Mouse (Mus musculus) left cerebral cortex, adult 9 months (tissue): ENCODE data around the gene Olfr78.

Source experiments
- DNase-seq, 2 experiments: peaks; one replicate each; pipeline ENCODE4 v3.0.0; 2022; ENCODE audit warnings: low spot score in 2 of 2

Olfr78 gene

DNA sequence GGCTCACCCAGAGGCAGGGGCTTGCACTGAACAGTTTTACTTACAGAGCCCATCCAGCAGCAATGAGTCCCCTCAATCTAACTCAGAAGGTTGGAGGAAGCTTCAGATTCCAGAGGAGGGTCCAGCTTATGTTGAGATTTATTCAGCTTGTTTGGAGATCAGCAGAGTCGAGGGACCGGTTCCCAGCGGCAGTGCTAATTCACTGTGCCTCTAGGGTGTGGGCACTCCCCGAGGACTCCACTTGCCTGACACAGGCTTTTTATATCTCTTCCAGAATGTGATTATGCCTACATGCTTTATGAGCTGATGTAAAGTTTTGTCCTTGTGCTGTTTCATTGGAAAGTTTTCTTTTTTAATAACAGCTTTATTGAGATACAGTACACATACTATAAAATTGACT, at the start of gene Olfr78, which contains the start of gene Olfr560:
Olfr78 (minus strand) TSS at position 206 of the 400 bp plus-strand sequence.
Olfr560 (minus strand) TSS at position 101 of the 400 bp plus-strand sequence.
- no peak for DNase-seq

DNA sequence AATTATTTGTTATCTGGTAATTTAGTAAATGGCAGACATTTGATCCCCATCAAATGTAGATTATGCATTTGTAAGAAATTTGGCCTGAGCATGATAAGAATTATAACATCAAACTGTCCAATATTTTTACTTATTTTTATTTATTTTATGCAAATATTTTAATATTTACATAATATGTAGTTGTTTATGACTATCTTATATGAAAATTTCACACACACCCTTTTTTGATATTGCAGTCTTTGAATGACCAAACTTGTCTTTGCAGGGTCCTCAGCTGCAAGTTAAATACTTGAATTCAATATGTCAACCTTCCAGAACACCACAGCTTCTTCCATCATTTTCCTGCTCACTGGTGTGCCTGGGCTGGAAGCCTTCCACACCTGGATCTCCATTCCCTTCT, 43.9 kb upstream of the Olfr78 start, which contains the start of gene Olfr564:
Olfr564 (plus strand) TSS at position 301 of the 400 bp plus-strand sequence.
- DNase-seq = no peak

DNA sequence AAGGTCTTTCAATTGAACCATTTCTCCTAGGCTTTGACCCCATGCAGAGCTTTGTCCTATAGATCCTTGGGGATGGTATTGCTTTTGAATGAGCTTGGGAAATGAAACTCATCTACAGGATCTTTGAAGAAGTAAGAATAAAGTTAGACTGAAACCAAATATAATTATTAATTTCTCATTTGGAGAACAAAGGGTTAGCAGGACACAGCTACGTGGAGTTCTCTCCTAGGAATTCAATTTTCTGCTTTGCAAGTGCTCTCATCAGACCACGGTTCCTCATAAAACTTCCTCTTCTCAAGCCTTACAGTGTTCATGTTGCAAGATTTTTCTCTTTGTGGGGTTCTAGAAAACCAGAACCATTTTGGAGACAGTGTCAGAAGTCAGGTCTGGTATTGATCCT, 11.7 kb upstream of the Olfr78 start, which contains the start of gene Olfr561:
Olfr561 (plus strand) TSS at position 301 of the 400 bp plus-strand sequence.
- no peak for DNase-seq

DNA sequence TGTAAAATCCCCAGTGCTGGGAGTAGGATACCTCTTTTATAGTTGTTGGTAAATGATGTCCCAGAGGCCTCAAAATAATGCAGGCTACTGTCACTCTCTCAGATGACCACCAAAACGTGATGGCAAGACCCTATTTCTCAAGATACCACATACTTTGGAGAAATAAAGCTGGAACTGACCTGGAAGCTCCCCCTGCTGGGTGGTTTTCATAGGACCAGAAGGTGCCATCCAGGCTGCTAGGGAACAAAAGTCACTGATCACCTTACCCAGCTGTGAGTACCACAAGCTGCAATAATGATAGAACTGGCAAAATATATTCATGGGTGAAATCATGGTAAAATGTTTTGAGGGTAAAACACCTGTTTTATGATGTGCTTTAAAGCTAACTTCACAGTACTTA, 7.2 kb downstream of the Olfr78 start:
- DNase-seq = no peak

DNA sequence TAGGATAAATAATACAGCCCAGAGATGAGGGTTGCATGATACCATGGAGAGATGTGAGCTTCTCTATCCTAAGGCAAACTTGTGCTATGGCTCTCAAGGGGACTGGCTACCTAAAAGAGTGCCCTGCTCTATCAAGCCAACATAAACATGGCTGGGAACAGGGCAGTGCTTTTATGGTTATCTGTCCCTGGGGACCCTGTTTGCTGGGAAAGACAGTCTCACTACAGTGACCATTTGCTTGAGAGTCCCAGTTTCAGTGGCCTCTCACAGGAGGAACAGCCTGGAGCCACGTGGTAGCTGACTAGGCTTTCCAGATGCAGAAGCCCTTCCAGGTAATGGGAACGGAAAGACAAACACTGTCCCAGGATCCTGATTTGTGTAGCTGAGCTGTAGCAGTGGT, 21.6 kb downstream of the Olfr78 start:
- DNase-seq = no peak

DNA sequence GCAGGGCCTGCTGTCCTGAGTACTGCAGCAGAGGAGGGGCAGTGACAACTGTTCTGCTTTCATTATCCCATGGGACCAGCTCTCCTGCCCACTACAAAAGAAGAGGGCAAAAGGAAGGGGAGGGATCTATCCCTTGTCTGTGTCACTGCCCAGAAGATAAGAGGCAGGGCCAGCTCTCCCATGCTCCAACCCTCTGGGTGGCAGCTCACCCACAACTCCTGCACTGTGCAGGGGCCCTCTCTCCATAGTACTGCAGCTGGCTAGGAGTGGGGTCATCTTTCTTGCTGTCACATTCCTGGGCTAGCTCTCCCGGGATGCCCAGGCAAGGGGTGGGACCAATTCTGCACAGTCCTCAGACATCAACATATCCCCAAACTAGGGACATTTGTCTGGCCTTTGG, 25.5 kb downstream of the Olfr78 start:
- DNase-seq = no peak

DNA sequence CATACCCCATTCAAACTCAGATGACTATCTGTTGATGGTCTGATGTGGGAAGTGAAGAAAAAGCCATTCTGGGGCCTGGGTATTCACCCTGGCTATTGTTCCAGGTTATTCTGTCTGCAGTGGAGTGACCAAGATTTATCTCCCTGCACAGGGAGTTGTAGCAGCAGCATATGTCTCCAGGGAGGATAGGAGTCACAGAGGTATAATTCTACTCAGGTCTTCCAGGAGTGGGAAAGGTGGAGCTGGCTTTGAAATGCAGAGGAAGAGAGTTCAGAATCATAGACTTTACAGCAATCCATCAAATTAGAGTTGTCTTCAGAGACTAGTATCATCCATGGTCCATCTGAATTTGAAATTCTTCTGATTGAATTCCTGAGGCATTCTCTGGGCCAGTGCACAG, 31.9 kb downstream of the Olfr78 start, which contains the start of gene Olfr559:
Olfr559 (minus strand) TSS at position 101 of the 400 bp plus-strand sequence.
- DNase-seq = no peak

DNA sequence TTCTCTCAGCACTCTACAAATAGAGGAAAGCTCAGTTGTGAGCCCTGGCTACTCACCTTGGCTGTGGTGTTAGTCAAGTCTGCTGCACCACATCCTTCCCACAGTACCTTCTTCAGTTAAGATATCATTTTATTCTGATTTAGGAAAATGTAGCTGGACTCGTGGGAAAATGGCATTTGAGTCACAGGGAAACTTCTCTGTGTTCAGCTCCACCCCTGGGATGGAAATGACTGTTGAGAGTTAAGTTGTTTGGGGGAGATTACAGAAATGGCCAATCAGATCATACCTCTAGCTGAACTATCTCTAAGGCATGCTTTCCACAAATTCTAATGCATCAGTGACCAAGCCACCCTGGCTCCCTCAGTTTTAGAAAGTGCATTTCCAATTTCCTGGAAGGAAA, 40.3 kb downstream of the Olfr78 start, which contains the start of gene Olfr33:
Olfr33 (minus strand) TSS at position 101 of the 400 bp plus-strand sequence.
- no peak for DNase-seq

DNA sequence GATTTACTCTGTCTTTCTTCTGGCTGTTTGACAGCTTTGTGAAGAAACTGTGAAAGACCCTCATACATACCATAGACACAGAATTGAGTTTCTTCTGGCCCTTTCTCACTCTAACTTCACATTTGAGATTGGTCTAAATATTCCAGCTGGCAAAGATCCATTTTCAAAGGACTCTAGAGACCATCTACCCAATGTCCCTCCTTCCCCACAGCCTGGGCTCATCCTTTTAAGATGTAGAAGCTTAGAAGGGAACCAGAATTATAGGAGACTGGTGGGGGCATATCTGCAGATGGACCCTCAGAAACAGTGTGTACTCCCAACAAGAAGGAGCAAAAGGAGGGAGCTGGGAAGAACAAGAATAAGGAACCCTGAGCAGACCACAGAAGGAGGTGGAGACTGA, 57.4 kb downstream of the Olfr78 start, which contains the start of gene Olfr558:
Olfr558 (plus strand) TSS at position 301 of the 400 bp plus-strand sequence.
- DNase-seq = no peak

DNA sequence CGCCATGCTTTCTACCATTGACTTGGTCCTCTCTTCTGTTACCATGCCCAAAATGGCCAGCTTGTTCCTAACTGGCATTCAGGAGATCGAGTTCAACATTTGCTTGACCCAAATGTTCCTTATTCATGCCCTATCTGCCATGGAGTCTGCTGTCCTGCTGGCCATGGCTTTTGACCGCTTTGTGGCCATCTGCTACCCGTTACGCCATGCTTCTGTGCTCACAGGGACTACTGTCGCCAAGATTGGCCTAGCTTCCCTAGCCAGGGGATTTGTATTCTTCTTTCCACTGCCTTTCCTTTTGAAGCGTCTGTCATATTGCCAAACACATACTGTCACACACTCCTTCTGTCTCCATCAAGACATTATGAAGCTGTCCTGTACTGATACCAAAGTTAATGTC, 60.8 kb downstream of the Olfr78 start:
- no peak for DNase-seq

DNA sequence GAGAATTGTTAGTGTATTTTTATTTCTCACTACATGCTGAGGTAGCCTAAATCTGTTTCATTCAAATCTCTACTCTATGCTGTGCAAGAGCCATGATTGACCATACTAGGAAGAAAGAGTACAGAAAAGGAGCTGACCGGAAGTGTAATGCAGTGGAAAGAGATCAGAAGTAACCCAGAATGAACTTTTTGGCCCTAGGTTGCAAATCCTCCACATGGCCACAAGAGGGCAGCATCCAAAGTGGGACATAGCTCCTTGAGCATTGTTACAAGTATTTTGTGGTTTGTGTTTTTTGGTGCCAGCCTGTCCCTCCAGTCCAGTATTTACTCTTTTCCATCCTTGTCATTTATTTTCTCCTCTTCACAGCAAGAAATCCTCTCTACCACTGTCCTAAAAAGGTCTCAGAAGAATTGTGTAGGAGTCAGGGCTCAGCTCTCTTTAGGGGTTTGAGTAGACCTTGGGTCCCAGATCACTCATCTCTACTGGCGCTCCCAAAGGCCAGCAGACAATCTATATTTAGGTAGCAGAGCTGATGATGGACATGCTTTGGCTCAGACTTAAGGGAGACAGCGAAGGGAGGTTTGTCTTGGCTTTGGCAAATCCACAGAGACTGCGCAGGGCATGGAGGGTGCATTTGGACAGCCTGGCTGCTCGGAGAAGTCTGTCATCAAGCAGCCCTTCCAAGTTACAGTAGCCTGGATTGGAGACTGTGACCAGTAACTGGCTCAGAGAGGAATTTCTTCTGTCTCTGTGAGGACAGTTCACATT, 63.7 kb downstream of the Olfr78 start, which contains the start of gene Olfr557:
Olfr557 (plus strand) TSS at position 553 of the 768 bp plus-strand sequence.
- DNase-seq = peak in 1 of 2 experiments; percentile 5
